Mouse (Mus musculus) frontal cortex, postnatal 25 days (tissue): ENCODE results near the gene Wwc2.

Experiments used
- DNase-seq, 2 experiments: peaks; one replicate each; pipeline ENCODE4 v3.0.0; 2022; ENCODE audit warnings: low spot score in 2 of 2

Wwc2 gene

DNA sequence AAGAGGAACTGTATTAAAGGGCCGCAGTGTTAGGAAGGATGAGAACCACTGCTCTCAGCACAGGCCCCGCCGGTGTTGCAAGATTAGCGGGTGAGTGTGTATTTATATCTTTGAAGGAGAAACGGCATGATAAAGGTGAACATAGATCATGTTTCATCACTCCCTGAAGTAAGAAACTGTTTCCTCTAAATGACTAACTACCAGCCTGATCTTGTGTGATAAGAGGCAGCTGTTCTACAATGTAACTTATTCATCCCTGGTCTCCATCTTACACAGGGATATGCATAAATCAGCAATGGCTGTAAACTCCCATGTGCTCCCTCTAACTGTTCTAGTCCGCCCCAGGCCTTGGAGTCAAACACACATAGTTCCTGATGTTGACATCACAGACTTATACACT lies 191.3 kb downstream of the Wwc2 start:
- DNase-seq = no peak

DNA sequence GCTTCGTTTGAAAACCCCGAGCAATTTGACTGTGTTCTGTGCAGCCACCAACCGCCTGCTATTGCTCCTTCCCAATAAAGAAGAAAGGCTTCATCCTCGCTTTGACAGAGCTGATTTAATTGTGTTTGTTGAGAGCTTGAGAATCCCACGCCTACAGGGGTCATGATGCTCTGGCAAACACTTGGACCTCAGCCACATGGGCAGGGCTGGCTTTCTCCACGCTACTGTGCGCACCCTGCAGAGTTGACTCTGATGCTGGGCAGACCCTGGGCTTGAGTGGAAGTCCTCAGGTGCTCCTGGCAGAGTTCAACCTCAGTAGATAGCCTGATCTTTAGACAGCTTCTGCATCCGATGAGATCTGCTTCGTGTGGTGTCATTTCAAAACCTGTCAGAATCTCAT lies 198.7 kb downstream of the Wwc2 start:
- DNase-seq = no peak

DNA sequence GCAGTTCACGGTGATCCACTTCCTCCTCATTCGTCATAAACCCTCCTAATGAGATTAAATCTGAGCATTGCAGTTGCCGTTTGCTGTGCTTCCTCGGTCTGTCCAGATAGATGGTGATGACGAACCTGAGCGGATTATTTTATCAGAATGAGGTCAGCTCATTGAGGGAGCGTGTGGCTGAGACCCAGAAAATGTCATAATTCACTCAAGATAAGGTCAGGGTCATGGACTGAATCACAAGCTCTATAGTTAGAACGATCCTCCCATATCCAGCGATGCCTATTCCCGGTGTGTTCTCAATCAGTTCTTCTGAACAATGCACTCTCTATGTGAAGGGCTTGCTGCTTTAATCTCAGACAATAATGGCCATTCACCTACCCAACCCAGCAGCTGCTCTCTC lies 203.0 kb downstream of the Wwc2 start:
- no peak for DNase-seq

DNA sequence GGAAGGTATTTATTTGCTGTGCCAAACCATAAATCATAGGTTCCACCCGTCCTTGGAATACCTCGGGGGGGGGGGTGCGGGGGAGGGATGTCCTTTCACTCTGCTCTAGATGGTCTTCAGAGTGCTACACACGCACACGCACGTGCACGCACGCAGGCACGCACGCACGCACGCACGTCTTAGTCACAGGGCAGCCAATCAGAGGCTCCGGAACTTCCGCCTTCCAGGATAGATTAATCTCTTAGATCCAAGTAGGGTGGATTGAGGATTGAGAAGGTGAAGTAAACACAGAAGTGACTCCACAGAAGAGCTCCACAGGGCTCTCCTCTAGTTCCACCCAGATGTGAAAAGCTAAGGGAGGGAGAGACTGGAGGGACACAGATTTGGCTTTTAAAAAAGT lies 204.4 kb downstream of the Wwc2 start:
- DNase-seq = no peak

DNA sequence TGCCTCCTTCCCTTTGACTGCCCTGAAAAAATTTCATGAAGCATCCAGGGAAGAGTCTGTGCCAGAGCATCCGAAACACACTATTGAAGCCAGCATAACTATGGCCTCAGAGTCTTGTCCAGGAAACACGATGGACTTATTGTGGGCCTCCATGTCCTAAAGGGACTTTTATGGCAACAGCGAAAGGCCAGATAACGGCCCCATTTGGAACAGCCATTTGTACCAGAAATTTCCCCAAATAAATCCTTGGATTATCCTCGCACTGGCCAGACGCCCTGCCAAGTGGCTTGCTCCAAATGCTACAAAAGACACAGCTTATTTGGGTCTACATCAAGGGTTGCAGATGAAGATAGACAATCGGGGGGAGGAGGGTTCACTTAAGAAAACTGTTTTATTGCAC lies 206.3 kb downstream of the Wwc2 start:
- DNase-seq = no peak

DNA sequence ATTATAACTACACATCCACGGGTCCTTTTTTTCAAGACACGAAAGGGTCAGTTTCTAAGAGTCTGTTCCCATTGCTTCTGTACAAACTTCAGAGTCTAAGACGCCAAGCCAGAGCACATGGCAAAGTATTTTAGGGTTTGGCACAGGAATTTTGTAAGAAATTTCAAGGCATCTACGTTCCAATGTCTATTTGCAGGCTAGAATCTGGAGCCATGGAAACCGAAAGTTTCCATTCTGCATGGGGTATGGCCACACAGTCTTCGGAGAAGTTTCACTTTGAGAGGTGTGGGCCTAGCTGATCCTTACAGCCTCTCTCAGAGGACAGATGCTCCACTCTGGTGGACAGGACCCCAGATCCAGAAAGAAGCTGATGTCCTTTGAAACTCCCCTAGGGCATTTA lies 206.8 kb downstream of the Wwc2 start:
- DNase-seq = no peak

DNA sequence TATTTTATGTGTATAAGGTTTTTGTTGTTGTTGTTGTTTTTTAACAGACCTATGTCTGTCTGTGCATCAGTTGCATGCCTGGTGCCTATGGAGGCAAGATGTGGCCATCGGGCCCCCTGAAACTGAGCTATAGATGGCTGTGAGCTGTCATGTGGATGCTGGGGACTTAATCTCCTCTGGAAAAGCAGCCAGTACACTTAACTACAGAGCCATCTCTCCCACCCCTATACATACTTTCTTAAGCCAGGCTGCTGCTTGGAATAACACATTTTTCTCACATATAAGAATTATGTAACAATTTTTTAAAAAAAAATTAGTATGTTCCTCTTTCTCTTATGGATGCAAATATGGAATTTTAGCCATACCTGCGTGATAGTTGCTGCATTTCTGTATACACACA lies 207.2 kb downstream of the Wwc2 start:
- DNase-seq = no peak

DNA sequence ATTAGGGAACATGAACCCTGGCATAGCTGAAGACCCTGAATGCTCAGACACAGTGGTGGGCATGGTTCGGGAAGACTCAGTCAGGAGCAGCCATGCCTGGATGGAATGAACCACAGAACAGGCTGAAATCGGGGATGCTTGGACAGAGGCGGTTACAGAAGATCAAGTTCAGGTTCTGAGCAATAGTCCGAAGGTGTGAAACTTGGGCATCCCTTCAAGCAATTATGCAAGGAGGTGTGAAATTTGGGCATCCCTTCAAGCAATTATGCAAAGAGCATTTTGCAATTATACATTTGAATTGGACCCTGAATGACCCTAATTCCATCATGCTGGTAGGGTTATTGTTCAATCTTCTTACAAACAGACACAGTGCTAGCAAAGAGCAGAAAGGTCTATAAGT lies 208.8 kb downstream of the Wwc2 start:
- DNase-seq = no peak

DNA sequence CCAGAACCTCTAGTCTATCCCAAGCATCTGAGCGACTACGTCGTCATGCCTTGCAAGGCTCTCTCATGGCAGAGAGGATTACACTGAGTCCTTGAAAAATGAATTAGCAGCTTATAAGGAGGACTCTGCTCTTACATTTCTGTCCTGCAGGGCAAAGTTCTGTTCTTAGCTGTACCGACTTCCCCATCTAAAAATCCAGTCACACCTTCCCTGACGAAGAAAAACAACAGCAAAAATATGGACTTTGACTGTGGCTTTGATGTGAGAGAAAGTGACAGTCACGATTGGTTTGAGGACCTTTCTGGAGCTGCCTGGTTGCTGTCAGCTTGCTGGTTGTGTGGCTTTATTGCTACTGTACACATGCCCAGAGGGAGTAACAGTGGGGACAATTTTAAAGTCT lies 211.1 kb downstream of the Wwc2 start:
- DNase-seq = no peak

DNA sequence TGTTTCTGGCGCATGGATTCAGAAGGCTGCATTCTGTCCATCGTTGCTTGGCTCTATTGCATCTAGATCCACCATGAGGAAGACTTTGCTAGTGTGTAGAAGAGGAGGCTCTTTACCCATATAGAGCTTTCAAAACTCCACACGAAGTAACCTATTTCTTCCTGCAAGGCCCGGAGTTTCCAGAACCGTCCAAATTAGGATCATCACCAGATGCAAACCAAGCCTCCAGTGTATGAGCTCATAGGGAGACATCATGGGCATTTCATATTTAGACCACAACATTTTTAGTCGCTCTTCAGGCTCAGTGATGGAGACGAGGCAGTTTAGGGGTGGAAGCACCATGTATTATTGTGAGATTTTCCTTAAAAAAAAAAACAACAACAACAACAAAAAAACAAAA lies 213.3 kb downstream of the Wwc2 start:
- no peak for DNase-seq
